Mouse (Mus musculus) intestine, embryonic 16.5 days (tissue): ENCODE results near the gene Clcn6. TPM values are rescaled to one million over a fixed set of nuclear protein-coding genes. Genes with fewer than 3 reads are reported as not detected.

ENCODE experiments used
- ATAC-seq: fragments of 200-750 bp; cut with Nextera tagmentation; 2 replicates; pipeline ENCODE4 v1.8.0; 2017; ENCODE audit warnings: moderate TSS enrichment, moderate library complexity
- H3K27ac ChIP-seq: fragments of 300-500 bp; sonication (generic); 2 replicates; pipeline ENCODE4 v1.5.1; 2014; ENCODE audit warnings: mild to moderate bottlenecking, low read length
- H3K27me3 ChIP-seq: fragments of 300-500 bp; sonication (generic); replicated peaks from 2 replicates; pipeline ENCODE4 v1.6.1; 2014; ENCODE audit warnings: low read length, control low read depth, mixed read lengths; ENCODE audit not compliant: control insufficient read depth, insufficient read depth
- H3K36me3 ChIP-seq: fragments of 300-500 bp; sonication (generic); 2 replicates; pipeline ENCODE4 v1.6.1; 2014; ENCODE audit warnings: low read length, control low read depth; ENCODE audit not compliant: control insufficient read depth, insufficient read depth
- H3K4me1 ChIP-seq: fragments of 300-500 bp; sonication (generic); 2 replicates; pipeline ENCODE4 v1.6.1; 2014; ENCODE audit warnings: low read length, control low read depth, mixed read lengths; ENCODE audit not compliant: control insufficient read depth, insufficient read depth
- H3K4me2 ChIP-seq: fragments of 300-500 bp; sonication (generic); 2 replicates; pipeline ENCODE4 v1.6.1; 2014; ENCODE audit warnings: low read depth, low read length, control low read depth
- H3K4me3 ChIP-seq: fragments of 300-500 bp; sonication (generic); 2 replicates; pipeline ENCODE4 v1.5.1; 2014; ENCODE audit warnings: mild to moderate bottlenecking, low read length
- H3K9ac ChIP-seq: fragments of 300-500 bp; sonication (generic); 2 replicates; pipeline ENCODE4 v1.6.1; 2014; ENCODE audit warnings: low read depth, low read length
- H3K9me3 ChIP-seq: fragments of 300-500 bp; sonication (generic); 2 replicates; pipeline ENCODE4 v1.6.1; 2016; ENCODE audit warnings: low read length, control low read depth; ENCODE audit not compliant: control insufficient read depth
- WGBS: fragments of 180-500 bp; shearing (Covaris S2); extraction: QIAGEN DNeasy Blood & Tissue Kit; methylation state at CpG from one replicate; pipeline ENCODE4 v1.1.7; 2014; 5-methylcytosine and 5-hydroxymethylcytosine counted together
- polyA plus RNA-seq: library from polyadenylated mRNA; unstranded; fragments of >200 nt; fragmentation: Nextera tagmentation; extraction: Ambion mirVana; gene quantifications from 2 replicates; pipeline ENCODE4 v1.2.1, GENCODE M21; 2015

Gene Clcn6
- polyA plus RNA-seq, 1 experiment from 2014 or later: 4.5 TPM

DNA sequence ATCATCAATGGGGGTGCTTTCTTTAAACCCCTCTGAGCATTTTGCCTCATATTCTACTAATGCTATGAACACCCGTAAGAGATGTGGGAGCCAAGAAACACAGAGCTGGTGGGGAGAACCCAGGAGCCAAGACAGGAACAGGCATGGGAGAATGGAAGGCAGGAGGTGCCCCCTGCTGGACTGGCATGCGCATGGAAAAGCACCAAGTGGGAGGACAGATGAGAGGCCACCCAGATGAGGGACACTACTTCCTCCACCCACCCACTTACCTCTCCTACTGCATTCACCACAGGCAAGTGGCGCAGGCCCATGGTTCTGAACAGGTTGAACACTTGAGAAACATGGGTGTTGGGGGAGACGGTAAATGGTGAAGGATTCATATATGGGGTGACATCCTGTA, 30.2 kb downstream of the Clcn6 start:
- no peak overlapping the region for H3K4me2 ChIP-seq
- peaks cover 25% of the 10 kb centered on the region for H3K36me3 ChIP-seq
- WGBS: 75% methylated on average over 4 of the region's 4 CpGs
- H3K9ac ChIP-seq: no peak overlapping the region
- no peak overlapping the region for H3K4me3 ChIP-seq
- no peaks in the 10 kb centered on the region for H3K27me3 ChIP-seq
- H3K27ac ChIP-seq: no peak overlapping the region
- no peaks in the 10 kb centered on the region for H3K9me3 ChIP-seq
- H3K4me1 ChIP-seq: no peaks in the 10 kb centered on the region
- 0 out of 2 replicates have a peak, but pooled peaks have one; percentile 36 for ATAC-seq

DNA sequence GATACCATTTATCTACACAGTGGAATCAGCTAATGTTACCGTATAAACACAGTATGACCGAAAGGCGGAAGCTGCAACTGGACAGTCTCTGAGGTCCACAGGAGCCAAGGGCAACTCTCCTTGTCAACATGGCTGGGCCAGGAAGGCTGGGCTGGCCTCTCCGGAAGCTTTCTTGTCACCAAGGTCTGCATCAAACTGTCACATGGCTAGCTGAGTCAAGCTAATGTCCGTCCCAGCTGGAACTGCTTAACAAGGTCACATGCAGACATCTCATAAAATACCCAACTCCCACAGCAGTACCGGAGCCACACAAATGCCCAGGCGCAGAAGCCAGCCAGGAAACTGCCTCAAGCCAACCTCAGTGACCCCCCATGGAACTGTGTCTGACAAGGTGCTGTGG, 34.3 kb downstream of the Clcn6 start:
- Histone ChIP-seq H3K4me2 (no peak overlapping the region), H3K9me3 (no peaks in the 10 kb centered on the region), H3K4me1 (no peaks in the 10 kb centered on the region), H3K4me3 (no peak overlapping the region), H3K27ac (no peak overlapping the region), H3K9ac (no peak overlapping the region), H3K36me3 (peaks cover 9% of the 10 kb centered on the region), H3K27me3 (no peaks in the 10 kb centered on the region)
- no peak for ATAC-seq
- 85% methylated on average over 7 of the region's 7 CpGs for WGBS

DNA sequence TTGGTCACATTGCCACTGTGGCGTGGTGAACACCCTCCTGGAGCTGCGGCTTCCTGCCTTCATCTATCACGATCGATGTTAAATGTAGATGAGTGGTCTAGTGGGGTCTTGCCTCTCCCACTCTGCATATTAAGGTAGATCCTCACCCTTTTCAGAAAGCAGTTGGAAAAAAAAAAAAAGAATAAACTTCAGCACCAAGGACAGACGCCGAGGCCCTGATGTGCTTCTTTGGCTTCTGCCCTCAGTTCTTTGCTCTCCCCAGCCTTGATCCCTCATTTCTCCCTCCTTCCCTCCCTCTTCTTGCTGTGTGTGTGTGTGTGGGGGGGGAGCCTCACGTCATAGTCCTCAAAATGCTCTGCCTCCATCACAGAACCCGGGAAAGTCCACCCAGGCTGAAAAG, 36.8 kb downstream of the Clcn6 start:
- WGBS: 45% methylated on average over 8 of the region's 8 CpGs
- H3K4me2 ChIP-seq: no peak overlapping the region
- no peak overlapping the region for H3K9ac ChIP-seq
- no peak overlapping the region for H3K27ac ChIP-seq
- no peak for ATAC-seq
- no peak overlapping the region for H3K4me3 ChIP-seq
- no peaks in the 10 kb centered on the region for H3K36me3 ChIP-seq
- no peaks in the 10 kb centered on the region for H3K27me3 ChIP-seq
- no peaks in the 10 kb centered on the region for H3K9me3 ChIP-seq
- H3K4me1 ChIP-seq: no peaks in the 10 kb centered on the region

DNA sequence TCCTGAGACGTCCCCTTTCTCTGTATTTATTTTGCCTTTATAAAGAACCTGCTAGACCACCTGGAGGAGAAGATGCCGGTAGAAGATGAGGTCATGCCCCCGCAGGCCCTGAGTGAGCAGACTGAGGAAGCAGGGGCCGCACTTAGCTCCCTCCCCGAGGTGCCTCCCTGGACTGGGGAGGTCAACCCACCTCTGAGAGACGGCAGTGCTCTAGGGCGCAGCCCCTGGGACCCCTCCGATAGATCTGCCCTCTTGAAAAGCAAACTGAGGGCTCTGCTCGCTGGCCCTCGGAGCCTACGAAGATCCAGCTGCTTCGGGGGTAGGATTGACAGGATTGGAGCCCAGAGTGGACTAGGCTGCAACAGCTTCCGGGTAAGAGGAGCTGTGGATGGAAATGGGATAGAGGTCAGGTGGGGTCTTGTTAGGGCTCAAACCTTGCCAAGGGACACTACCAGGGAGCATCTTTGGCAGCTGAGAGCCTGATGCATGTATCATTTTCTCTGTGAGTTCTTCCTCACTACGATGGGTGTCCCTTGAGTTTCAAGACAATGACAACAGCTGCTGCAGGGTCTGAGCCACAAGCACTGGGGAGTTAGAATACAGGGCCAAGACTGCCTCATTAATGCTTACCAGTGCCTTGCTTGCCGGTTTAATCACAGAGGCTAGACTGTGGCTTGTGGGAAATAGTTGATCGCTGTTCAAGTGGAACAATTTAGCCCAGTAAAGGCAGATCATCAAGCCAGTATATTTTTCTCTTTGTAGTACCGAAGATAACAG, 37.4 kb downstream of the Clcn6 start:
- Histone ChIP-seq H3K4me2 (no peak overlapping the region), H3K4me3 (no peak overlapping the region), H3K27ac (no peak overlapping the region), H3K36me3 (no peaks in the 10 kb centered on the region), H3K4me1 (no peaks in the 10 kb centered on the region), H3K9ac (no peak overlapping the region), H3K27me3 (no peaks in the 10 kb centered on the region), H3K9me3 (no peaks in the 10 kb centered on the region)
- 78% methylated on average over 17 of the region's 17 CpGs for WGBS
- ATAC-seq: no peak

DNA sequence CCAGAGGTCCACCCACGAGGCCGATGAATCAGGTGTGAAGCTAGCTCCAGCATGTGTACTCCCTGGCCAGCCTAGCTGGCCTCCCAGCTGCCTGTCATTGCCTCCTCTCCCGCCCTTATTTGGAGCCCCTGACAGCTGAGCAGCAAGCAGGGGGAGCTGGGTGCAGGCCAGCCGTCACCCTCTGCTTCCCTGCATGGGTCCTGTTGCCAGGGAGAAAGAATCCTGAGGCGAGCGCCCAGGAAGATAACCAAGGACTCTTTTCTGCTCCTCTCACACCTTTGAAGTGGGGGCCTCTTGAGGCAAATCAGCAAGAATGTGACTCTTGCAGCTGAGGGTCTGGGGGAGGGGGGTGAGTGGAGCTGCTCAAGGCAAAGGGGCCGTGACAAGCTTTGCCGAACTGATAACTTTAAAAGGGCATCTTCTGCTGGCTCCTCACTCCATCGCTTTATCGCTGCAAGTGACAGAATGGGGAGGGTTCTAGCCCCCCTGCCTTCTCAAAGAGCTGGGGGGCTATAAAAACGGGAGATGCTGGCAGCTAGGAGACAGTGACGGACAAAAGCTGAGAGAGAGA, 38.3 kb downstream of the Clcn6 start, which contains the start of gene Nppa:
TSS of gene Nppa (plus strand) at position 521 of the 571 bp plus-strand sequence.
- Histone ChIP-seq H3K9ac (no peak within 1 kb of the TSS), H3K4me1 (no peaks in the 10 kb centered on the region), H3K27me3 (no peaks in the 10 kb centered on the region), H3K27ac (no peak within 1 kb of the TSS), H3K9me3 (no peaks in the 10 kb centered on the region), H3K4me3 (no peak within 1 kb of the TSS), H3K4me2 (no peak within 1 kb of the TSS), H3K36me3 (no peaks in the 10 kb centered on the region)
- 40% methylated on average over 12 of the region's 12 CpGs for WGBS
- ATAC-seq: no peak

DNA sequence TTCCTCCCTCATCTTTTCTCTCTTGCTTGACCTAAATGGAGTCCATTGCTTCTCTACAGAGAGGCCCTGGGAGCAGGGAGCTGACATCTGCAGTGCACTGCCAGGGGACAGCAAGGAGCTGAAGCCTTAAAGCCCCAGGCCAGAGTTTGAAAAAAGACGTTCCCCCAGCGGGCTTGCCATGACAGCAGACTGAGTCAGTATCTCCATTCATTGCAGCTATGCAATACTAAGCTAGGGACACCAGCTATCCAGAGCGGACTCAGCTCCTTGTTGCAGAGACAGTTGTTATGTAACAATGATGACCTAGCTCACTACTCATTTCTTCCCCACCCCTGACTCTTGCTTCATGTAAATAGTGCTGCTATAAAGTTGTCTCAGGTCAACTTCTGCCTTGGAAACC, 43.3 kb downstream of the Clcn6 start:
- H3K4me2 ChIP-seq: no peak overlapping the region
- no peak overlapping the region for H3K9ac ChIP-seq
- no peaks in the 10 kb centered on the region for H3K36me3 ChIP-seq
- WGBS: 77% methylated on average over 3 of the region's 3 CpGs
- no peak for ATAC-seq
- no peak overlapping the region for H3K27ac ChIP-seq
- H3K9me3 ChIP-seq: no peaks in the 10 kb centered on the region
- H3K27me3 ChIP-seq: no peaks in the 10 kb centered on the region
- H3K4me1 ChIP-seq: no peaks in the 10 kb centered on the region
- no peak overlapping the region for H3K4me3 ChIP-seq

DNA sequence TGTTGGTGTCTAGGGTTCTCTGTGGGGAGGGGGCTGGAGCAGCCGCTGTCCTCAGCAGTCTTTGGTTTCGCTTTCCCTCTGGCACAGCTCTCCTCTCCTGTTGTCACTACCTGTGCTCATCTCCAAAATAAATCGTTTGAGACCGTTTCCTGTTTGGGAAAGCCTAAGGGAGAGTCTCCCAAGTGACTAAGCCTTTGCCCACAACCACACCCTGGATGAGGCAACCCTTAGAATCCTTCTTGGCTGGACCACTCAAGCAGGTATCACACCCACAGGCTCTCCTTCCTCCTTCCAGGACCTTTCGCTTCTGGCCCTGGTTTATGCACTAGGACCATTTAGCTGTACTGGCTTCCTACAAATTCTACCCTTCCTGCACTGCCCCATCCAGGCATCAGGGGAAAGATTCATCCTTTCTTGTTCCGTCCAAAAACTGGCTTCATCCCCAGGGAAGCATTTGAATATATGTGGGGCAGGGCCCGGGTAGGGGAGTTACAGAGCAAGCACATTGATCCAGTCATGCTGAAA, 45.0 kb downstream of the Clcn6 start:
- Histone ChIP-seq H3K27me3 (no peaks in the 10 kb centered on the region), H3K4me2 (no peak overlapping the region), H3K9me3 (no peaks in the 10 kb centered on the region), H3K4me1 (no peaks in the 10 kb centered on the region), H3K27ac (no peak overlapping the region), H3K36me3 (no peaks in the 10 kb centered on the region), H3K9ac (no peak overlapping the region), H3K4me3 (no peak overlapping the region)
- WGBS: 48% methylated on average over 7 of the region's 7 CpGs
- ATAC-seq: no peak

DNA sequence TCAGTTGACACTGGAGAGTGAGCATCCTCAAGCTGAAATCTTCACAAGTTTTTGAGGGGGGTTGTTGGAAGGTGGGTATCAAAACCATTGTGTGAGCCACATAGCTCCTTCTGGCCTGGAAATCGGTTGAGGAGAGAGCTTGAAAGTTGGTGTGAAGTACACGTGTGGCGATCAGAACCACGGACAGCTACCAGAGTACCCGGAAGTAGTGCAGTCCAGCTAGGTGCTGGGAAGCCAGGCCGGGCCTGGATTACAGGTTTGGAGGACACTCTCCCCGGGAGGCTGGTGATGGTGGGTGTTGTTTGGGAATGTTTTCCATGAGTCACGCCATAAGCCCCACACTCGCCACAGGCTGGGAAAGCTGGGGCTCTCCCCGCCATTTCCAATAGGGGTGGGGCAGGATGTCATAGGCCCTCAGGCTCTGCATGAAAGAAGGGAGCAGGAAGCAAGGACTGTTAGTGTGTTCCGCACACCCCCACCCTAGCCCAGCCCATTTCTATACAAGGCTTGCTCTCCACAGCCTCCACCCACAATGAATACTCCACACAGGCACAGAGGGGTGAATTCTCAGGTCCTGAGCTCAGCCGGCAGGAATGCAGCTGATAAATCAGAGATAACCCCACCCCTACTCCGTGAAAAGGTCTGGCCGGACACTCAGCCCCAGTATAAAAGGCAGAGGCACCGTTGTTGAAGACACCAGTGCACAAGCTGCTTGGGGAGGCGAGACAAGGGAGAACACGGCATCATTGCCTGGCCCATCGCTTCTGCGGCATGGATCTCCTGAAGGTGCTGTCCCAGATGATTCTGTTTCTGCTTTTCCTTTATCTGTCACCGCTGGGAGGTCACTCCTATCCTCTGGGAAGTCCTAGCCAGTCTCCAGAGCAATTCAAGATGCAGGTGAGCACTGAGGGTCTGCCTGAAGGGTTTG, 53.2 kb downstream of the Clcn6 start, which contains the start of gene Nppb:
TSS of gene Nppb (plus strand) at position 584 of the 928 bp plus-strand sequence.
- H3K36me3 ChIP-seq: no peaks in the 10 kb centered on the region
- H3K27ac ChIP-seq: no peak within 1 kb of the TSS
- peak; percentile 56 for ATAC-seq
- H3K9me3 ChIP-seq: no peaks in the 10 kb centered on the region
- no peak within 1 kb of the TSS for H3K4me3 ChIP-seq
- no peak within 1 kb of the TSS for H3K9ac ChIP-seq
- no peak within 1 kb of the TSS for H3K4me2 ChIP-seq
- H3K27me3 ChIP-seq: no peaks in the 10 kb centered on the region
- 26% methylated on average over 20 of the region's 20 CpGs for WGBS
- no peaks in the 10 kb centered on the region for H3K4me1 ChIP-seq

DNA sequence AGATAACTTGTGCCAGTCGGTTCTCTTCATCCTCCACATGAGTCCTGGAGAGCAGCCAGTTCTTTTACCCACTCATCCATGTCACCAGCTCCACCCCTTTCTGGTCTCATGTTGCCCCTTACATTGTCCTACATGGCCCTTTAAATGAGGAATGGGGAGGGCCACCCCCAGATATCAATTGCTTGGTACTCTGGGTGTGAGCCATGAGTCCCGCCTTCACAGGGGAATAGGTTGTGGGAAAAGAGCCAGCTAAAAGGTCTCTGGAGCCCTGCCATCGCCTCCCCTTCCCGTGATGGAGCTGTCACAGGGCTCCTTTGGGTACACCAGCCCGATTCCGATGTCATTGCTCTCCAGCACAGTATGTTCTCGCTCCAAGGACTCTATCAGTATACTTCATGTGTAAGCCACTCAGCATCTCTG, 59.2 kb downstream of the Clcn6 start:
- Histone ChIP-seq H3K4me1 (no peaks in the 10 kb centered on the region), H3K4me2 (no peak overlapping the region), H3K9me3 (no peaks in the 10 kb centered on the region), H3K9ac (no peak overlapping the region), H3K27me3 (no peaks in the 10 kb centered on the region), H3K4me3 (no peak overlapping the region), H3K27ac (no peak overlapping the region), H3K36me3 (no peaks in the 10 kb centered on the region)
- ATAC-seq: no peak
- WGBS: 85% methylated on average over 7 of the region's 7 CpGs
